Mouse (Mus musculus): ENCODE measurements around the gene Tnrc6a. TPM values are rescaled to one million over a fixed set of nuclear protein-coding genes. Genes with fewer than 3 reads are reported as not detected.

Tnrc6a gene
- total and polyA plus RNA-seq, 3 experiments, result 15.3 to 34.5 TPM; not detected in 1

DNA sequence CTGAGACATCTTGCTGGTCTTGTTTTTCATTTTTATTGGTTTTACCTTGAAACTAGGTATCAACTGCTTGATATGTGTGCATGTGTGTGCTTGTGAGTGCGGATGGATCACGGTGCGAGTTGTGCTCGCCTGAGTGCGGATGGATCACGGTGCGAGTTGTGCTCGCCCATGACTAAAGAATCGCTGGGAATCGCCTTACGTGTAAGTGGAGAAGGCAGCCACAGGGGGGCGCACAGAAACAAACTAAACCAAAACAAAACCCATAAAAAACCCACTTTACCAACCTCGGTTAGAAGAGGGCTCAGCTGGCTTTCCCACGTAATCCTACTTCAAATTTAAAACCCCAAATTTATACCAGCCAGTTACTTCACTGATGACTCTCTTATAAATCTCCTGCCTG, 81.6 kb downstream of the Tnrc6a start:
- peak; percentile 77 for DNase-seq (ENCODE audit: low read depth, low spot score)
- H3K79me2 ChIP-seq (ENCODE audit: control insufficient read depth, insufficient read depth, low read length, poor library complexity), result no peaks in the 10 kb centered on the region
- H3K4me3 ChIP-seq (ENCODE audit: control insufficient read depth in 1 of 2, insufficient read depth in 1 of 2, low read depth in 2 of 2, low read length in 2 of 2), result no peak overlapping the region
- TF ChIP-seq MYB (IDR thresholded peaks at IDR 0.05; ENCODE audit: low read depth, low read length), result no peak
- TF ChIP-seq ZNF384 (IDR thresholded peaks at IDR 0.05; ENCODE audit: low read depth, low read length), result peak; percentile 27; the same call in 1 of the 2 replicates
- peak; percentile 45 to 84 (median 77) for TF ChIP-seq CTCF (IDR thresholded peaks at IDR 0.05 in 2 of 3, conservative IDR thresholded peaks at IDR 0.05 in 1 of 3; ENCODE audit: control insufficient read depth in 1 of 3, insufficient read depth in 1 of 3, low read depth in 2 of 3, low read length in 3 of 3, poor library complexity in 1 of 3, severe bottlenecking in 1 of 3)
- TF ChIP-seq ZC3H11A (IDR thresholded peaks at IDR 0.05; ENCODE audit: low read depth, low read length), result peak; percentile 82
- no peak for TF ChIP-seq MXI1 (IDR thresholded peaks at IDR 0.05; ENCODE audit: low read depth, low read length)
- TF ChIP-seq BHLHE40 (IDR thresholded peaks at IDR 0.05; ENCODE audit: borderline replicate concordance, low read depth, low read length), result no peak
- no peak for TF ChIP-seq NRF1 (IDR thresholded peaks at IDR 0.05; ENCODE audit: insufficient read depth, low read depth, low read length, poor library complexity, severe bottlenecking)
- peak; percentile 86 for TF ChIP-seq RAD21 (IDR thresholded peaks at IDR 0.05; ENCODE audit: low read depth, low read length)
- peak; percentile 95 for TF ChIP-seq SMC3 (IDR thresholded peaks at IDR 0.05; ENCODE audit: low read depth, low read length)
- H3K9me3 ChIP-seq (replicated peaks; ENCODE audit: insufficient read depth, low read length), result no peaks in the 10 kb centered on the region
- no peaks in the 10 kb centered on the region; a peak in 1 of 4 replicates for H3K27me3 ChIP-seq (ENCODE audit: control insufficient read depth in 1 of 2, insufficient read depth in 2 of 2, low read length in 2 of 2)
- H3K36me3 ChIP-seq (ENCODE audit: control insufficient read depth in 1 of 2, insufficient read depth in 2 of 2, low read length in 2 of 2), result no peaks in the 10 kb centered on the region; a peak in 1 of 4 replicates
- no peaks in the 10 kb centered on the region for H3K4me1 ChIP-seq (ENCODE audit: control insufficient read depth in 1 of 2, insufficient read depth in 2 of 2, low read length in 2 of 2)
- H3K27ac ChIP-seq (ENCODE audit: control insufficient read depth, low read depth, low read length), result no peak overlapping the region
- no peak overlapping the region for H3K9ac ChIP-seq (ENCODE audit: control insufficient read depth, low read depth, low read length, poor library complexity, severe bottlenecking)

DNA sequence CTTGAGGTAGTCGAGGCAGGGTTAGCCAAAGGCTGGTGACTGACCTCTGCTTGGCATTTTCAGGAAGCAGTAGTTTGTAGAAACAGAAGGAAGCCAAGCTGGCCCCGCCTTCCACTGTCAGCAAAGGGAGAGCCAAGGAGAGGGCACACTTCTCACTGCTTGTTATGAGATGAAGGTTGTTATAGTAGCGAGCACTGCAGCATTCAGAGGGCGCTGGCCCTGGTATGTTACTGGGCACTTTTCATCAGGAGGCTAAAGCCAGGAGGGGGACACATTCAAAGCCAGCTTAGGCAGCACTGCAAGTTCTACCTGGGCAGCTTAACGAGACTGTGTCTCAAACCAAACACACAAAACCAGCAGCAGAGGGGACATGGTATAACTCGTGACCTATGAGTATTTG, 83.9 kb downstream of the Tnrc6a start:
- no peaks in the 10 kb centered on the region; a peak in 1 of 4 replicates for H3K27me3 ChIP-seq (ENCODE audit: control insufficient read depth in 1 of 2, insufficient read depth in 2 of 2, low read length in 2 of 2)
- H3K4me3 ChIP-seq (ENCODE audit: control insufficient read depth in 1 of 2, insufficient read depth in 1 of 2, low read depth in 2 of 2, low read length in 2 of 2), result no peak overlapping the region
- no peaks in the 10 kb centered on the region for H3K36me3 ChIP-seq (ENCODE audit: control insufficient read depth in 1 of 2, insufficient read depth in 2 of 2, low read length in 2 of 2)
- H3K27ac ChIP-seq (ENCODE audit: control insufficient read depth, low read depth, low read length), result no peak overlapping the region
- no peaks in the 10 kb centered on the region for H3K79me2 ChIP-seq (ENCODE audit: control insufficient read depth, insufficient read depth, low read length, poor library complexity)
- no peak overlapping the region for H3K9ac ChIP-seq (ENCODE audit: control insufficient read depth, low read depth, low read length, poor library complexity, severe bottlenecking)
- H3K9me3 ChIP-seq (replicated peaks; ENCODE audit: insufficient read depth, low read length), result no peaks in the 10 kb centered on the region
- DNase-seq (ENCODE audit: low read depth, low spot score), result no peak
- no peaks in the 10 kb centered on the region for H3K4me1 ChIP-seq (ENCODE audit: control insufficient read depth in 1 of 2, insufficient read depth in 2 of 2, low read length in 2 of 2)
- TF ChIP-seq ETS1 (IDR thresholded peaks at IDR 0.05; ENCODE audit: low read depth, low read length) (no peak), POLR2A (IDR thresholded peaks at IDR 0.05; ENCODE audit: control insufficient read depth in 1 of 2, insufficient read depth in 1 of 2, low read depth in 1 of 2, low read length in 2 of 2, poor library complexity in 1 of 2) (no peak), GABPA (IDR thresholded peaks at IDR 0.05; ENCODE audit: low read depth, low read length) (no peak), TAL1 (IDR thresholded peaks at IDR 0.05; ENCODE audit: low read length) (no peak), KAT2A (conservative IDR thresholded peaks at IDR 0.05; ENCODE audit: low read depth, low read length) (no peak)

- Histone ChIP-seq H3K9ac (ENCODE audit: control insufficient read depth, low read depth, low read length, poor library complexity, severe bottlenecking) (no peak overlapping the region), H3K79me2 (ENCODE audit: control insufficient read depth, insufficient read depth, low read length, poor library complexity) (no peaks in the 10 kb centered on the region), H3K27me3 (ENCODE audit: control insufficient read depth in 1 of 2, insufficient read depth in 2 of 2, low read length in 2 of 2) (no peaks in the 10 kb centered on the region; a peak in 1 of 4 replicates), H3K9me3 (replicated peaks; ENCODE audit: insufficient read depth, low read length) (no peaks in the 10 kb centered on the region), H3K4me3 (ENCODE audit: control insufficient read depth in 1 of 2, insufficient read depth in 1 of 2, low read depth in 2 of 2, low read length in 2 of 2) (no peak overlapping the region), H3K36me3 (ENCODE audit: control insufficient read depth in 1 of 2, insufficient read depth in 2 of 2, low read length in 2 of 2) (no peaks in the 10 kb centered on the region), H3K4me1 (ENCODE audit: control insufficient read depth in 1 of 2, insufficient read depth in 2 of 2, low read length in 2 of 2) (no peaks in the 10 kb centered on the region), H3K27ac (ENCODE audit: control insufficient read depth, low read depth, low read length) (no peak overlapping the region)
- TF ChIP-seq KAT2A (conservative IDR thresholded peaks at IDR 0.05; ENCODE audit: low read depth, low read length) (no peak), MAFK (IDR thresholded peaks at IDR 0.05; ENCODE audit: borderline replicate concordance, low read depth, low read length) (no peak), POLR2A (IDR thresholded peaks at IDR 0.05; ENCODE audit: control insufficient read depth in 1 of 2, insufficient read depth in 1 of 2, low read depth in 1 of 2, low read length in 2 of 2, poor library complexity in 1 of 2) (no peak), ELF1 (IDR thresholded peaks at IDR 0.05; ENCODE audit: low read depth, low read length) (no peak), MXI1 (IDR thresholded peaks at IDR 0.05; ENCODE audit: low read depth, low read length) (no peak), ZNF384 (IDR thresholded peaks at IDR 0.05; ENCODE audit: low read depth, low read length) (no peak), NELFE (IDR thresholded peaks at IDR 0.05; ENCODE audit: low read depth, low read length) (no peak), ZKSCAN1 (IDR thresholded peaks at IDR 0.05; ENCODE audit: low read depth, low read length) (no peak), POLR2AphosphoS2 (IDR thresholded peaks at IDR 0.05; ENCODE audit: low read length) (no peak), UBTF (IDR thresholded peaks at IDR 0.05; ENCODE audit: borderline replicate concordance, insufficient read depth, low read depth, low read length) (no peak), RCOR1 (IDR thresholded peaks at IDR 0.05; ENCODE audit: low read depth, low read length) (no peak)
- DNase-seq (ENCODE audit: low read depth, low spot score), result no peak
Measured at GRCm38 (mm10) chr7:123209864-123210263, 86.2 kb downstream of the Tnrc6a start.

All from MEL (cell line).